Mouse (Mus musculus) hindbrain, embryonic 14.5 days (tissue): ENCODE results near the gene Cnpy3. TPM values are rescaled to one million over a fixed set of nuclear protein-coding genes. Genes with fewer than 3 reads are reported as not detected.

Source experiments
- polyA plus RNA-seq: library from polyadenylated mRNA; unstranded; fragments of >200 nt; fragmentation: Nextera tagmentation; extraction: Ambion mirVana; gene quantifications from 2 replicates; pipeline ENCODE4 v1.2.1, GENCODE M21; 2014

Gene Cnpy3
- polyA plus RNA-seq, 1 experiment from 2014 or later = 60.0 TPM

Other genes with a start within 250 kb of the Cnpy3 start
- 14.6 and 14.7 TPM in 2 replicates for gene Cul9, start 205.8 kb downstream of the Cnpy3 start, polyA plus RNA-seq
- 5.2 and 6.5 TPM in 2 replicates for gene Srf, start 196.0 kb downstream of the Cnpy3 start, polyA plus RNA-seq
- gene Ptk7, start 122.7 kb downstream of the Cnpy3 start, polyA plus RNA-seq = 19.2 and 20.6 TPM in 2 replicates
- 26.2 and 30.5 TPM in 2 replicates for gene Klc4, start 106.2 kb downstream of the Cnpy3 start, polyA plus RNA-seq
- 66.5 and 71.2 TPM in 2 replicates for gene Mrpl2, start 106.0 kb downstream of the Cnpy3 start, polyA plus RNA-seq
- 29.7 and 30.2 TPM in 2 replicates for gene Cul7, start 101.9 kb downstream of the Cnpy3 start, polyA plus RNA-seq
- 41.6 and 44.7 TPM in 2 replicates for gene Rrp36, start 77.9 kb downstream of the Cnpy3 start, polyA plus RNA-seq
- gene Mea1, start 73.4 kb downstream of the Cnpy3 start, polyA plus RNA-seq = 279 and 280 TPM in 2 replicates
- gene Klhdc3, start 71.3 kb downstream of the Cnpy3 start, polyA plus RNA-seq = 154 and 155 TPM in 2 replicates
- 78.2 and 92.8 TPM in 2 replicates for gene Ppp2r5d, start 47.1 kb downstream of the Cnpy3 start, polyA plus RNA-seq
- gene Pex6, start 40.8 kb downstream of the Cnpy3 start, polyA plus RNA-seq = 23.1 and 24.4 TPM in 2 replicates
- 0.88 and 1.1 TPM in 2 replicates for gene Gnmt, start 23.0 kb downstream of the Cnpy3 start, polyA plus RNA-seq
- 0.21 and 0.35 TPM in 2 replicates for gene Ptcra, start 11.5 kb upstream of the Cnpy3 start, polyA plus RNA-seq
- 54.1 and 68.5 TPM in 2 replicates for gene 2310039H08Rik, start 20.4 kb upstream of the Cnpy3 start, polyA plus RNA-seq
- 73.8 and 81.9 TPM in 2 replicates for gene Rpl7l1, start 30.5 kb upstream of the Cnpy3 start, polyA plus RNA-seq
- gene Bicral, start 106.3 kb upstream of the Cnpy3 start, polyA plus RNA-seq = 9.8 and 11.7 TPM in 2 replicates
- gene Tbcc, start 138.5 kb upstream of the Cnpy3 start, polyA plus RNA-seq = 54.7 and 61.6 TPM in 2 replicates
- not detected in 2 replicates for gene Prph2, start 158.2 kb upstream of the Cnpy3 start, polyA plus RNA-seq